Mouse (Mus musculus): ENCODE results near the gene Nectin1.

- TF ChIP-seq CTCF (IDR thresholded peaks at IDR 0.05; ENCODE audit: insufficient read depth, low read length) (no peak), POLR2A (IDR thresholded peaks at IDR 0.05; ENCODE audit: borderline replicate concordance, extremely low read depth, low read depth, low read length) (no peak)
Observed at GRCm38 (mm10) chr9:43701748-43702147, 42.0 kb upstream of the Nectin1 start.

All from lung, adult 2 months (tissue).